8 mouse cellular contexts compared by ENCODE assay signal in the genomic region with DNA sequence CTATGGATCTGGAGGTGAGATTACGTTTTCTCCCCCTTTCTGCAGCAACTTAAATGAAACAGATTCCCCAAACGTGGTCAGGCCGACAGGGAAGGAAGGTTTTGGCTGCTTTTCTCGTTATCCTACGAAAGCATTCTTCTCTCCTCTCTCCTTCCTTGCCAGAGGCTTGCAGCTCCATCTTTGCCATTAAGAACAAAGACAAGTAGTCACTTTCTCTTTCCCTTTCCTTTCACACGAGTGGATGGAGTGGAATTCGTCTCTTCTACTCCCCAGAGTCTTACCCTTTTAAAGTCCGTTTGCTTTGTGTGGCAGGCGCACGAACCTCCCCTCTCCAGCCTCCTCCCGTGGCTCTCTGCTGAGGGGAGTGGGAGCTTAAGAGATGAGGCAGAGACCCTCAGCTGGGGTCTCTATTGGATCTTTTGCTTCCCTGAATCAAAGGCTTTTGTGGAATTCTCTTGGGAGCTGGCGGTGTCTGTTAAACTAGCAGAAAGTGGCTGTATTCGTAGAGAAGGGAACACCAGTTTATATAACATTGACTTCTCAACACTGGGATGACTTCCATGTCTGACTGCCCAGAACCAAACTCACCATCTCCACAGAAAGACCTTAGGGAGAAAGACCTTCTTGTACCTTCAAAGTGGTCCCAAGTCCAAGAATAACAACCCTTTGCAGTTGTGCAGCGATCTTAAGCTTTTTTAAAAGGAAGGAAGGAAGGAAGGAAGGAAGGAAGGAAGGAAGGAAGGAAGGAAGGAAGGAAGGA. TPM values are rescaled to one million over a fixed set of nuclear protein-coding genes. Genes with fewer than 3 reads are reported as not detected.
A peak's percentile ranks its signal among the peaks of the same experiment; 100 is the strongest.
DNase-seq lines count a peak whose midpoint lies in the region; ATAC-seq lines count a peak whose summit lies in the region.

No protein-coding gene starts in this region.

- H3K27ac ChIP-seq in embryonic facial prominence, embryonic 11.5 days (replicated peaks; ENCODE audit: low read depth, low read length): no peak overlapping the region

- no peaks in the 10 kb centered on the region for H3K27me3 ChIP-seq in embryonic facial prominence, embryonic 11.5 days (ENCODE audit: control insufficient read depth, insufficient read depth, low read length)

- H3K36me3 ChIP-seq in embryonic facial prominence, embryonic 11.5 days (replicated peaks; ENCODE audit: control insufficient read depth, insufficient read depth, low read depth, low read length): no peaks in the 10 kb centered on the region

- H3K4me2 ChIP-seq in embryonic facial prominence, embryonic 11.5 days (ENCODE audit: low read depth, low read length): peak overlapping the region; percentile 98

- H3K9me3 ChIP-seq in embryonic facial prominence, embryonic 11.5 days (replicated peaks; ENCODE audit: control insufficient read depth, low read length): no peaks in the 10 kb centered on the region

- peak overlapping the region; percentile 39 for H3K4me3 ChIP-seq in embryonic facial prominence, embryonic 11.5 days (ENCODE audit: low read depth, low read length)

- H3K9ac ChIP-seq in embryonic facial prominence, embryonic 11.5 days (replicated peaks; ENCODE audit: low read length): peak overlapping the region; percentile 57

- peaks cover 2% of the 10 kb centered on the region; the same call in 1 of the 2 replicates for H3K4me1 ChIP-seq in embryonic facial prominence, embryonic 11.5 days (ENCODE audit: control insufficient read depth, insufficient read depth, low read length)

- DNase-seq in cerebellum, adult 9-10 months: peak; percentile 66
- no peak for DNase-seq in cerebellum, adult 11 months
- peak; percentile 45 for DNase-seq in A20 (ENCODE audit: low read depth, low spot score)
- DNase-seq in embryonic facial prominence, embryonic 11.5 days (ENCODE audit: low spot score): no peak
- peak; percentile 63 for DNase-seq in induced T-regulatory cell, adult 2 months (ENCODE audit: low read depth)
- DNase-seq in neural tube, embryonic 10.5 days (ENCODE audit: extremely low spot score, low spot score): peak; percentile 47
- no peak for DNase-seq in MN1 (ENCODE audit: low spot score)
- DNase-seq in right cerebral cortex, postnatal 36 days (ENCODE audit: low spot score in 2 of 2): no peak

- ATAC-seq in embryonic facial prominence, embryonic 11.5 days (replicated peaks; ENCODE audit: insufficient number of reproducible peaks, low FRiP score, low TSS enrichment, low read depth): no peak

- WGBS in embryonic facial prominence, embryonic 11.5 days: 4% methylated on average over 14 of the region's 14 CpGs

RNA-seq across cellular contexts. Expression of a gene that starts 1.0 kb away (rescaled TPM):
- polyA plus RNA-seq in embryonic facial prominence, embryonic 11.5 days (2014; fragmentation: Nextera tagmentation; extraction: Ambion mirVana): 10.5 and 10.6 TPM in 2 replicates

RNA-seq across cellular contexts. Expression of a gene that starts 42.5 kb away (rescaled TPM):
- polyA plus RNA-seq in embryonic facial prominence, embryonic 11.5 days (2014; fragmentation: Nextera tagmentation; extraction: Ambion mirVana): 72.6 and 73.2 TPM in 2 replicates

Comparison
In these comparisons a context has a peak if more than half of its experiments do, and no peak if none do; other contexts are left out.
1. DNase-seq: peak in cerebellum, adult 9-10 months (single experiment), A20 (single experiment), induced T-regulatory cell, adult 2 months (single experiment) and neural tube, embryonic 10.5 days (single experiment); none in cerebellum, adult 11 months (single experiment), embryonic facial prominence, embryonic 11.5 days (single experiment), MN1 (single experiment) and right cerebral cortex, postnatal 36 days (0 of 2).